In genomic region chr3:82061402-82062180, GRCm38 (mm10) we compare ENCODE assay signal across 14 mouse cellular contexts. TPM values are rescaled to one million over a fixed set of nuclear protein-coding genes. Genes with fewer than 3 reads are reported as not detected.
DNase-seq lines count a peak whose midpoint lies in the region; ATAC-seq and TF ChIP-seq lines count a peak whose summit lies in the region.
"Had no signal": no experiment of that assay in that cellular context is flagged by ENCODE, and none has a peak within 500 bp of the region (broad histone marks: within the 10 kb centered on the region; RNA-seq: fewer than 3 reads in every experiment).

No protein-coding gene starts in this region.

- WGBS in heart, embryonic 10.5 days = 27% methylated on average over 9 of the region's 9 CpGs
- WGBS in liver, postnatal 0 days (ENCODE audit: insufficient replicate concordance) = 34% methylated on average over 9 of the region's 9 CpGs

- no peak for DNase-seq in heart, embryonic 10.5 days (ENCODE audit: low spot score)
- DNase-seq in heart, postnatal 4 days = no peak
- DNase-seq in layer of hippocampus, adult 2 months (ENCODE audit: low spot score in 2 of 2) = no peak
- no peak for DNase-seq in layer of hippocampus, adult 9-10 months (ENCODE audit: low spot score)
- no peak for DNase-seq in liver, postnatal 0 days
- DNase-seq in thymus, postnatal 36 days = no peak
- DNase-seq in frontal cortex, postnatal 10 days (ENCODE audit: low spot score in 2 of 2) = no peak
- DNase-seq: adrenal gland, postnatal 36 days; B cell, adult 2 months; layer of hippocampus, adult 9-11 months; right cerebral cortex, adult 18-20 months had no signal

- H3K27me3 ChIP-seq in heart, embryonic 10.5 days (ENCODE audit: insufficient read depth, poor library complexity, severe bottlenecking) = no peaks in the 10 kb centered on the region
- no peaks in the 10 kb centered on the region for H3K27me3 ChIP-seq in liver, postnatal 0 days (ENCODE audit: insufficient read depth, low read length)
- H3K27me3 ChIP-seq: limb, embryonic 13.5 days had no signal

- no peaks in the 10 kb centered on the region for H3K9me3 ChIP-seq in heart, embryonic 10.5 days
- H3K9me3 ChIP-seq in liver, postnatal 0 days (ENCODE audit: low read length) = no peaks in the 10 kb centered on the region
- H3K9me3 ChIP-seq: limb, embryonic 13.5 days had no signal

- H3K36me3 ChIP-seq in heart, embryonic 10.5 days = peaks cover 4% of the 10 kb centered on the region; the same call in 1 of the 2 replicates
- H3K36me3 ChIP-seq in liver, postnatal 0 days (replicated peaks; ENCODE audit: insufficient read depth, low read length) = no peaks in the 10 kb centered on the region
- H3K36me3 ChIP-seq: limb, embryonic 13.5 days had no signal

- no peak overlapping the region for H3K4me2 ChIP-seq in liver, postnatal 0 days (ENCODE audit: low read depth, low read length)
- H3K4me2 ChIP-seq: limb, embryonic 13.5 days had no signal

- peak overlapping the region; percentile 71 for H3K27ac ChIP-seq in heart, embryonic 10.5 days
- 0 out of 2 replicates have a peak overlapping the region, but pooled peaks have one; percentile 29 for H3K27ac ChIP-seq in layer of hippocampus, adult 2 months
- H3K27ac ChIP-seq in liver, postnatal 0 days (ENCODE audit: low read depth) = no peak overlapping the region
- H3K27ac ChIP-seq: limb, embryonic 13.5 days had no signal

- ATAC-seq in common myeloid progenitor, adult 5-6 weeks (replicated peaks; ENCODE audit: low read depth, poor library complexity, severe bottlenecking) = peak; percentile 96
- ATAC-seq in liver, postnatal 0 days = peak; percentile 12; the same call in 1 of the 2 replicates

- H3K4me1 ChIP-seq in heart, embryonic 10.5 days = peaks cover 47% of the 10 kb centered on the region
- H3K4me1 ChIP-seq in liver, postnatal 0 days (ENCODE audit: insufficient read depth) = no peaks in the 10 kb centered on the region; the same call in 1 of the 2 replicates

- no peak overlapping the region for H3K4me3 ChIP-seq in heart, embryonic 10.5 days
- no peak overlapping the region for H3K4me3 ChIP-seq in layer of hippocampus, adult 2 months
- no peak overlapping the region for H3K4me3 ChIP-seq in liver, postnatal 0 days (ENCODE audit: low read depth, low read length)
- H3K4me3 ChIP-seq: erythroblast, embryonic 14.5 days; limb, embryonic 13.5 days had no signal

- TF ChIP-seq EP300 in liver, postnatal 0 days (IDR thresholded peaks at IDR 0.05; ENCODE audit: low read depth) = no peak

- no peak overlapping the region for H3K9ac ChIP-seq in liver, postnatal 0 days (replicated peaks)
- H3K9ac ChIP-seq: limb, embryonic 13.5 days had no signal

- 0 out of 2 replicates have a peak, but pooled peaks have one; percentile 8 for TF ChIP-seq CTCF in layer of hippocampus, adult 2 months (conservative IDR thresholded peaks at IDR 0.05)
- peak; percentile 16; the same call in 1 of the 2 replicates for TF ChIP-seq CTCF in liver, postnatal 0 days (IDR thresholded peaks at IDR 0.05; ENCODE audit: low read depth)

RNA-seq across cellular contexts. Expression of gene Gucy1b1, which starts 12.9 kb away (rescaled TPM):
- polyA plus RNA-seq in heart, embryonic 10.5 days (2016; fragmentation: Nextera tagmentation; extraction: Ambion mirVana) = 32.6 and 42.7 TPM in 2 replicates
- 10 to 100 TPM; 24.1 to 24.7 TPM for total RNA-seq in heart, postnatal 4 days (2021)
- total RNA-seq in layer of hippocampus, adult 2 months (2021) = 100 to 1,000 TPM; 110 to 113 TPM
- 0.87 and 2.0 TPM in 2 replicates for total RNA-seq in common myeloid progenitor, adult 5-6 weeks (2017)
- polyA plus RNA-seq in liver, postnatal 0 days (2015; fragmentation: Nextera tagmentation; extraction: Ambion mirVana) = 6.9 and 7.7 TPM in 2 replicates
- polyA plus RNA-seq: erythroblast, embryonic 14.5 days had no signal

Comparison
In these comparisons a context has a peak if more than half of its experiments do, and no peak if none do; other contexts are left out.
1. RNA of gene Gucy1b1, which starts 12.9 kb away (total RNA-seq): 110 to 113 TPM in layer of hippocampus, adult 2 months; 24.1 to 24.7 TPM in heart, postnatal 4 days and 0.87 to 2.0 TPM in common myeloid progenitor, adult 5-6 weeks; every median in the first group is over 4 times any median in the second.